Mouse (Mus musculus): ENCODE results near the gene C130050O18Rik.

- TF ChIP-seq POLR2A (IDR thresholded peaks at IDR 0.05; ENCODE audit: insufficient read length, low read depth) (no peak), USF1 (IDR thresholded peaks at IDR 0.05; ENCODE audit: low read depth) (no peak)
Observed at GRCm38 (mm10) chr5:139364260-139364910, 40.7 kb upstream of the C130050O18Rik start.

Measured in myocyte (in vitro differentiated cells).